Mouse (Mus musculus) cerebellum, adult 2 months (tissue): ENCODE measurements around the gene Dgkh. TPM values are rescaled to one million over a fixed set of nuclear protein-coding genes. Genes with fewer than 3 reads are reported as not detected.

Source experiments
- DNase-seq, 2 experiments: peaks; one replicate each; pipeline ENCODE4 v3.0.0; 2021
- H3K27ac ChIP-seq: fragments of 200-500 bp; 2 replicates; pipeline ENCODE4 v1.5.1; 2012; ENCODE audit warnings: low read length, control low read depth, inconsistent platforms; ENCODE audit not compliant: insufficient read depth
- H3K27me3 ChIP-seq: fragments of 200-500 bp; 2 replicates; pipeline ENCODE4 v1.6.1; 2012; ENCODE audit warnings: inconsistent platforms, mild to moderate bottlenecking, low read length, moderate library complexity; ENCODE audit not compliant: control insufficient read depth, insufficient read depth
- H3K4me1 ChIP-seq: fragments of 200-500 bp; 2 replicates; pipeline ENCODE4 v1.6.1; 2011; ENCODE audit warnings: low read length; ENCODE audit not compliant: control insufficient read depth, insufficient read depth
- H3K4me3 ChIP-seq: fragments of 200-500 bp; replicated peaks from 2 replicates; pipeline ENCODE3; 2011; ENCODE audit warnings: mild to moderate bottlenecking, low read depth, low read length, control low read depth; ENCODE audit not compliant: insufficient read depth
- CTCF ChIP-seq: fragments of 200-500 bp; IDR thresholded peaks from 2 replicates; pipeline ENCODE4 v1.5.1; 2011; ENCODE audit warnings: low read depth, mild to moderate bottlenecking, control low read depth, low read length, moderate library complexity, borderline replicate concordance; ENCODE audit not compliant: insufficient read depth
- POLR2A ChIP-seq: fragments of 200-500 bp; IDR thresholded peaks from 2 replicates; pipeline ENCODE4 v1.6.1; 2011; ENCODE audit warnings: low read length, control low read depth, borderline replicate concordance; ENCODE audit not compliant: insufficient read depth
- WGBS: fragments of 180-500 bp; shearing (Covaris S2); methylation state at CpG from one replicate; pipeline ENCODE4 v1.1.7; 2018; 5-methylcytosine and 5-hydroxymethylcytosine counted together
- polyA plus RNA-seq: library from polyadenylated mRNA; depleted of rRNA; stranded (reverse); fragments of >200 nt; gene quantifications from 2 replicates; pipeline ENCODE4 v1.2.3, GENCODE M21; 2012

Dgkh gene
- polyA plus RNA-seq, 1 experiment: 8.9 TPM

DNA sequence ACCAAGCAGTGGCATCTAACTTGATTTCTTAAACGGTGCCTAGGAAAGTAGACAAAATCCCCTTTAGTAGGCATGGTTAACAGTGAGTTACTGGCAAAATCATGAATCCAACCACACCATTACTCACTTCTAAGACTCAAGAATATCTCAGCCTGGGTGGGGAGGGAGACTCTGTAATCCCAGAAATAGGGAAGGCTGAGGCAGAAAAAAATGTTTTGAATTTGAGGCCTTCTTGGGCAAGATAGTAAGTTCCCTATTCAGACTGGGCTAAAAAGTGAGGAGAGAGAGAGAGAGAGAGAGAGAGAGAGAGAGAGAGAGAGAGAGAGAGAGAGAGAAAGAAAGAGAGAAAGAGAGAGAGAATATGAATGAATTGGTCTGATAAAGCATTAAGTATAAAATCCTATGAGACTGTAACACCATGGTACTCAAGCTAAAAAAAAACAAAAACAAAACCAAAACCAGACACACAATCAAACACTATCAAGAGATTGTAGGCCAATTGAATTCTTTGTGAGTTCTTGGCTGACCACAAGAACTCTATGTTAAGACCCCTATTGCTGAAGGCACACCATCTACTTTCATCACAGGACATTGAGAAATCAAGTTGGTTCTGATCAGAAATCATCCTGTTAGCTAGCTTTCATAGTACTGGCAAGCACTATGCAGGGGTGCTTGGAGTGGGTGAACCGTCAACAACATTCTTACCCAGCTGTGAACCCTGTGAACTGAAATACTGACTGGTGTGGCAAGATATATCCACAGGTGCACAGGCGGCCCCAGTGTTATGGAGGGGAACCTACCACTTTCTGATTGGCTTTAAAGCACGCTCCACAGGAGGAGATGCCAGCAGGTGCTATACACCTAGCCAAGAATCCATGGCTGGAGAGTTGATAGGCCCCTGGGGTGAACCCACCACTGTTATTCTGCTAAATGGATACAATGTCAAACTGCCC is 101.4 kb downstream of the Dgkh start:
- no peak for DNase-seq
- H3K4me1 ChIP-seq: no peaks in the 10 kb centered on the region; the same call in 1 of the 2 replicates
- no peak overlapping the region for H3K4me3 ChIP-seq
- no peak overlapping the region for H3K27ac ChIP-seq
- H3K27me3 ChIP-seq: no peaks in the 10 kb centered on the region
- no peak for TF ChIP-seq CTCF
- TF ChIP-seq POLR2A: no peak
- 94% methylated on average over 4 of the region's 4 CpGs for WGBS

DNA sequence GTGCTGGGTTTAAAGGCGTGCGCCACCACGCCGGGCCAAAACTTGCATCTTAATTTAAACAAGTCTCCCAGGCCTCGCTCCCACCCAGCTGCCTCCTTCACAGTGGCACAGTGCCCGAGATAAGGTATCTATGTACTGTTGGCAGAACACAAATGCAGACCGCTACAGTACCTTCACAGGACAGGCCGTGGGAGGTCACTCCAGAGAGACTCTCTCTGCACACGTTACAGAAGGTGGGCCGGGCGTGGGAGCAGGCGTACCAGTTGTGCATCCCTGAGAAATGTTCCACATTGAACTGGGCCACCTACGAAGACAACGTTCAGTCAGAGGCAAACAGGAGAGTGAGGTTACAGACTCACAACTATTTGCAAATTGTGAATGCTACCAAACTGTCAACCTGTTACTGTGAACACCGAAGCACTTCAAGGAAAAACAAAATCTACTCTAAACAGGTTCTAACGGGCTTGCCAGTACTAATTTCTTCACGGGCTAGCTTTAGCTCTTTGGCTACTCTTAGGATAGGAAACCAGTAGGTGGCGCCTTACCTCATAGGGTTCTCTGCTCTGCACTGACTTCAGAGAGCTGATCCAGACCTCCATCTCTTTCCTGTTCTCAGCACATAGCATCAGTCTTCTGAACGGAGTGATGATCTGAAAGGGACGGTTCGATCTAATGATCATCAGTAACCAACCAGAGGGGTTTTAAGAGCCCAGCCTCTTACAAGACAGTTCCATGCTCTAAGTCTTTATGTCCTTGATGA is 104.9 kb downstream of the Dgkh start:
- Histone ChIP-seq H3K27ac (no peak overlapping the region), H3K4me3 (no peak overlapping the region), H3K4me1 (no peaks in the 10 kb centered on the region; the same call in 1 of the 2 replicates), H3K27me3 (no peaks in the 10 kb centered on the region)
- peak; percentile 37; the same call in 1 of the 2 replicates for TF ChIP-seq CTCF
- no peak for TF ChIP-seq POLR2A
- WGBS: 87% methylated on average over 21 of the region's 21 CpGs
- DNase-seq: peak; percentile 20 to 23

DNA sequence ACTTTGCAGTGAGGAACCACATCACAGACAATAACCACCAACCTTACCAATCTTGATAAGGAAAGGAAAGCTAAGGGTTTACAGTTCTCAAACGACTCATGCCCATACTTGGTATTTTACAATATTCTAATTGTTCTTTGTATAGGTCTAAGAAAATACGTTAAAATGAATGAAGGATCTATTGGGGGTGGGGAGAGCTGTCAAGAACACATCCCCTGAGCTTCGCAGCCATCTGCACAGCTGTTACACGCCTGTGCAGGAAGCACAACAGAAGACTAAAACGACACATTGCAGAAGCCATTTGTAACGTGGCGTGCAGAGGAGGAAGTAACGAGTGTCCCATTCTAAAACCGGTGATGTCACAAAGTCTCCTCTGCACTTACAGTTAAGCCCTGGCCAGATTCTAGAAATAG is 113.7 kb downstream of the Dgkh start:
- TF ChIP-seq POLR2A (no peak), CTCF (no peak)
- Histone ChIP-seq H3K27ac (no peak overlapping the region), H3K4me1 (no peaks in the 10 kb centered on the region), H3K4me3 (no peak overlapping the region), H3K27me3 (no peaks in the 10 kb centered on the region)
- WGBS: 64% methylated on average over 9 of the region's 9 CpGs
- DNase-seq: no peak

DNA sequence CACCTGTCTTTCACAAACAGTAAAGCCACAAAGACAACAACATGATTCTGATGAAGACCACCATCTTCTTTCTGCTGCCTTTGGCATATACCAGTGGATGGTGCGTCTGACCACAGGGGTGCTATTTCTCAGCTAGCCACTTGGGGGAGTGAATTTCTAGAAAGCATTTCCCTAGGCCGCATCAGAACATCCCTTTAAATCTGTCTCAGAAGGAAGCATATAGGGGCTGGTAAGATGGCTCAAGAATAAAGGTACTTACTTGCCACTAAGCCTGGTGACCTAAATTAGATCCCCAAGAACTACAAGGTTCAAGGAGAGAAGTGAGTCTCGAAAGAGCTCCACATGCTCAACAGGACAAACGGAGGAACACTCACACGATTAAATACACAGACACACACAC is 119.0 kb downstream of the Dgkh start:
- H3K27ac ChIP-seq: no peak overlapping the region
- TF ChIP-seq CTCF (peak; percentile 29; the same call in 1 of the 2 replicates), POLR2A (no peak)
- H3K27me3 ChIP-seq: no peaks in the 10 kb centered on the region
- H3K4me3 ChIP-seq: no peak overlapping the region
- no peak for DNase-seq
- no peaks in the 10 kb centered on the region for H3K4me1 ChIP-seq
- 82% methylated on average over 5 of the region's 5 CpGs for WGBS

DNA sequence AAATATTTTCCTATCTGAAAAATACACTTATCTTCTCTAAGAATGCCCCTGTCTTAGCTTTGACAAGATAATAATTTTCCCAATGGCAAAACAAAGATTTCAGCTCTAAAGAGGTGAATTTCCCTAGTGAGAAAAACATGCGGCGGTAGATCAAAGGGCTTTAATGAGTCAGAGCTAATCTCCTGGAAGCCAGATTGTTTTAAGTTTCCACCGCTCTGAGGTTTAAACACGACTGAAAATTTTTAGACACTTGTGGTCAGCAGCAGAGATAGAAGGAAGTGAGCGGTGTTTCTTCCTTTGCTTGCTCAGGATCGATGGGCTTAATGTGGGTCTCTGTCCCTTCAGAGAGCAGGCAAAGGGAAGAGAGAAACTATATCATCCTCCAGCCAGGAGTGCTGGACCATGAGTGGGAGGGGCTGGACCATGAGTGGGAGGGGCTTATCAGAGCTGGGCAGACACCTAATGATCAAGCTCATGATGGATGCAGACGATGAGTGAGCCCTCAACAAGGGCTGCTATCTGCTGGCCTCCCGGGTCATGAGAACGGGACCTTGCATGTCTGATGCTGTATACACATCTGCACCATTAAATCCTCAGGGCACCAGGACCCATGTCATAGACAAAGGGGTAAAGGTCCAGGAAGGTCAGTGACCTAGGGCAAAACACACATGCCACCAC is 120.3 kb downstream of the Dgkh start:
- no peak for DNase-seq
- no peak for TF ChIP-seq POLR2A
- TF ChIP-seq CTCF: no peak
- Histone ChIP-seq H3K4me1 (no peaks in the 10 kb centered on the region), H3K4me3 (no peak overlapping the region), H3K27ac (no peak overlapping the region), H3K27me3 (no peaks in the 10 kb centered on the region)
- 87% methylated on average over 9 of the region's 9 CpGs for WGBS

DNA sequence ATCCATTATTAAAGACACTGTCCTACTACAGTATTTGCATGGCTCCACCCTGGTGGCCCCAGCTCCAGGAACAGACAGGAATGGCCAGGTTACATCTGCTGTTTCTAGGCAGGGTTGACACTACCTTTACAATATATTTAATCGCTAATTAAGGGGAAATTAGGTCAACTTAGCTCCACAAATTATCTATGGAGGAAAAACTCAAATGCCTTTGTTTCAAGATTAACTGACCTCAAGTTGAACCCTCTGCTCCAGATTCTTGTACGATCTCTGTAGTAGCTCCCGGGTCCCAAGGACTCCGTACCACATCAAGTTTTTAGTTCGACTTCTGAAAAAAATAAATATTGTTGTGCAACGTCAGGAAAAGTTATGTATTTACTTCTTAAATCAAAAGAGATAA is 137.7 kb downstream of the Dgkh start:
- Histone ChIP-seq H3K4me3 (no peak overlapping the region), H3K4me1 (no peaks in the 10 kb centered on the region), H3K27ac (no peak overlapping the region), H3K27me3 (no peaks in the 10 kb centered on the region)
- 93% methylated on average over 6 of the region's 6 CpGs for WGBS
- no peak for TF ChIP-seq CTCF
- no peak for TF ChIP-seq POLR2A
- no peak for DNase-seq

DNA sequence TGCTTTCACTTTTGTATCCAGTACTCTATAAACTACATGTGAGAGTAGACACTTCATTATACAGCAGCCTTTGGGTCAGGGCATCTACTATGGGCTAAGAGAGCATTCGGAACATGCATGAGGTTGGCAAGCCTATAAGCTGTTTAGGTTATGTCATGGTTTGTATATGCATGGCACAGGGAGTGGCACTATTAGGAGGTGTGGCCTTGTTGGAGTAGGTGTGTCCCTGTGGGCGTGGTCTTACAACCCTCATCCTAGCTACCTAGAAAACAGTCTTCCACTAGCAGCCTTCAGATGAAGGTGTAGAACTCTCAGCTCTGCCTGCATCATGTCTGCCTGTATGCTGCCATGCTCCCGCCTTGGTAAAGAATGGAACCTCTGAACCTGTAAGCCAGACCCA is 139.6 kb downstream of the Dgkh start:
- Histone ChIP-seq H3K4me3 (no peak overlapping the region), H3K27me3 (no peaks in the 10 kb centered on the region), H3K27ac (no peak overlapping the region), H3K4me1 (no peaks in the 10 kb centered on the region)
- 96% methylated on average over 3 of the region's 3 CpGs for WGBS
- DNase-seq: no peak
- TF ChIP-seq POLR2A (no peak), CTCF (no peak)
